ENCODE assay signal across 8 mouse cellular contexts in genomic region chr11:48823536-48823972, GRCm38 (mm10). TPM values are rescaled to one million over a fixed set of nuclear protein-coding genes. Genes with fewer than 3 reads are reported as not detected.
A peak's percentile ranks its signal among the peaks of the same experiment; 100 is the strongest.
DNase-seq lines count a peak whose midpoint lies in the region; ATAC-seq lines count a peak whose summit lies in the region.

No protein-coding gene starts in this region.

- ATAC-seq in CD4-positive, CD25-positive, alpha-beta regulatory T cell, adult 4 months: peak; percentile 75
- ATAC-seq in heart, embryonic 15.5 days (replicated peaks; ENCODE audit: insufficient number of reproducible peaks, insufficient read depth, low FRiP score, low read depth): no peak

- H3K27me3 ChIP-seq in embryonic facial prominence, embryonic 10.5 days (replicated peaks; ENCODE audit: low read depth, poor library complexity, severe bottlenecking): peaks cover 23% of the 10 kb centered on the region
- peaks cover 5% of the 10 kb centered on the region; the same call in 1 of the 2 replicates for H3K27me3 ChIP-seq in heart, embryonic 15.5 days

- H3K36me3 ChIP-seq in embryonic facial prominence, embryonic 10.5 days (replicated peaks): no peaks in the 10 kb centered on the region
- no peaks in the 10 kb centered on the region for H3K36me3 ChIP-seq in heart, embryonic 15.5 days

- no peak overlapping the region for H3K27ac ChIP-seq in embryonic facial prominence, embryonic 10.5 days (replicated peaks)
- no peak overlapping the region for H3K27ac ChIP-seq in heart, embryonic 15.5 days

- peak overlapping the region; percentile 58 for H3K4me3 ChIP-seq in embryonic facial prominence, embryonic 10.5 days
- peak overlapping the region; percentile 51 for H3K4me3 ChIP-seq in heart, embryonic 15.5 days

- no peaks in the 10 kb centered on the region for H3K9me3 ChIP-seq in embryonic facial prominence, embryonic 10.5 days
- no peaks in the 10 kb centered on the region for H3K9me3 ChIP-seq in heart, embryonic 15.5 days (replicated peaks)

- H3K9ac ChIP-seq in heart, embryonic 15.5 days: peak overlapping the region; percentile 15

- H3K4me1 ChIP-seq in embryonic facial prominence, embryonic 10.5 days: peaks cover 20% of the 10 kb centered on the region
- H3K4me1 ChIP-seq in heart, embryonic 15.5 days (replicated peaks): peaks cover 15% of the 10 kb centered on the region

- peak; percentile 58 to 69 for DNase-seq in adrenal gland, adult 18-20 months (ENCODE audit: low spot score in 2 of 2)
- DNase-seq in embryonic facial prominence, embryonic 10.5 days (ENCODE audit: low spot score): peak; percentile 82
- DNase-seq in kidney, postnatal 25 days: peak; percentile 63 to 67
- DNase-seq in lung, postnatal 25 days (ENCODE audit: low spot score): peak; percentile 60
- DNase-seq in right cerebral cortex, adult 18-20 months: peak; percentile 45
- no peak for DNase-seq in urinary bladder, postnatal 10 days (ENCODE audit: low spot score)

- H3K4me2 ChIP-seq in heart, embryonic 15.5 days: peak overlapping the region; percentile 75

- under 1% methylated on average over 15 of the region's 15 CpGs for WGBS in embryonic facial prominence, embryonic 10.5 days
- WGBS in heart, embryonic 15.5 days: 2% methylated on average over 15 of the region's 15 CpGs

RNA-seq across cellular contexts. Expression of gene Trim7, which starts 2.4 kb away (rescaled TPM):
- polyA plus RNA-seq in CD4-positive, CD25-positive, alpha-beta regulatory T cell, adult 4 months (2017; shearing (Covaris generic)): 1 to 10 TPM in 1 of 2 experiments, under 1 TPM in 1; 0.77 to 2.1 TPM
- 1 to 10 TPM; 3.6 to 9.8 TPM for total RNA-seq in adrenal gland, adult 18-20 months (2021)
- 0.14 and 0.16 TPM in 2 replicates for polyA plus RNA-seq in embryonic facial prominence, embryonic 10.5 days (2016; fragmentation: Nextera tagmentation; extraction: Ambion mirVana)
- polyA plus RNA-seq in heart, embryonic 15.5 days (2015; fragmentation: Nextera tagmentation; extraction: Ambion mirVana): 0.75 and 0.84 TPM in 2 replicates

RNA-seq across cellular contexts. Expression of gene Gm12184, which starts 2.9 kb away (rescaled TPM):
- polyA plus RNA-seq in CD4-positive, CD25-positive, alpha-beta regulatory T cell, adult 4 months (2017; shearing (Covaris generic)): 1 to 10 TPM in 1 of 2 experiments, under 1 TPM in 1; 0.92 to 4.1 TPM
- 1 to 10 TPM in 1 of 2 experiments, under 1 TPM in 1; 0.76 to 3.1 TPM for total RNA-seq in adrenal gland, adult 18-20 months (2021)
- polyA plus RNA-seq in embryonic facial prominence, embryonic 10.5 days (2016; fragmentation: Nextera tagmentation; extraction: Ambion mirVana): 3.0 and 5.7 TPM in 2 replicates
- 3.2 and 3.7 TPM in 2 replicates for polyA plus RNA-seq in heart, embryonic 15.5 days (2015; fragmentation: Nextera tagmentation; extraction: Ambion mirVana)

RNA-seq across cellular contexts. Expression of gene Trim41, which starts 6.4 kb away (rescaled TPM):
- polyA plus RNA-seq in CD4-positive, CD25-positive, alpha-beta regulatory T cell, adult 4 months (2017; shearing (Covaris generic)): 1 to 10 TPM; 2.0 to 3.7 TPM
- total RNA-seq in adrenal gland, adult 18-20 months (2021): 10 to 100 TPM; 45.9 to 48.9 TPM
- 4.2 and 4.6 TPM in 2 replicates for polyA plus RNA-seq in embryonic facial prominence, embryonic 10.5 days (2016; fragmentation: Nextera tagmentation; extraction: Ambion mirVana)
- polyA plus RNA-seq in heart, embryonic 15.5 days (2015; fragmentation: Nextera tagmentation; extraction: Ambion mirVana): 4.3 TPM in 2 replicates

RNA-seq across cellular contexts. Expression of gene Rack1, which starts 23.4 kb away (rescaled TPM):
- polyA plus RNA-seq in CD4-positive, CD25-positive, alpha-beta regulatory T cell, adult 4 months (2017; shearing (Covaris generic)): 1,000 to 10,000 TPM; 1,099 to 1,661 TPM
- 100 to 1,000 TPM; 582 to 604 TPM for total RNA-seq in adrenal gland, adult 18-20 months (2021)
- polyA plus RNA-seq in embryonic facial prominence, embryonic 10.5 days (2016; fragmentation: Nextera tagmentation; extraction: Ambion mirVana): 838 and 844 TPM in 2 replicates
- polyA plus RNA-seq in heart, embryonic 15.5 days (2015; fragmentation: Nextera tagmentation; extraction: Ambion mirVana): 338 and 387 TPM in 2 replicates

RNA-seq across cellular contexts. Expression of gene Irgm1, which starts 47.9 kb away (rescaled TPM):
- 100 to 1,000 TPM; 189 to 229 TPM for polyA plus RNA-seq in CD4-positive, CD25-positive, alpha-beta regulatory T cell, adult 4 months (2017; shearing (Covaris generic))
- 10 to 100 TPM; 16.6 to 27.6 TPM for total RNA-seq in adrenal gland, adult 18-20 months (2021)
- 1.1 TPM in 2 replicates for polyA plus RNA-seq in embryonic facial prominence, embryonic 10.5 days (2016; fragmentation: Nextera tagmentation; extraction: Ambion mirVana)
- polyA plus RNA-seq in heart, embryonic 15.5 days (2015; fragmentation: Nextera tagmentation; extraction: Ambion mirVana): 8.9 and 13.6 TPM in 2 replicates
